Mouse (Mus musculus) MEL (cell line): ENCODE measurements around the gene Pgs1.

Source experiments
- CTCF ChIP-seq, 3 experiments: IDR thresholded peaks in 2 of 3; conservative IDR thresholded peaks in 1 of 3; 2 replicates each; pipeline ENCODE4 v1.5.1; 2011 to 2012; ENCODE audit warnings: low read length in 3 of 3, low read depth in 2 of 3, mild to moderate bottlenecking in 2 of 3, improper control_type of control experiment in 1 of 3, inconsistent platforms in 1 of 3, mixed read lengths in 1 of 3, moderate library complexity in 1 of 3; ENCODE audit not compliant: control insufficient read depth in 1 of 3, insufficient read depth in 1 of 3, poor library complexity in 1 of 3, severe bottlenecking in 1 of 3
- E2F4 ChIP-seq: IDR thresholded peaks from 2 replicates; pipeline ENCODE4 v1.6.1; 2011; ENCODE audit warnings: low read depth, low read length, improper control_type of control experiment, borderline replicate concordance
- EP300 ChIP-seq, 2 experiments: IDR thresholded peaks; 2 replicates each; pipeline ENCODE4 v1.6.1; 2011; ENCODE audit warnings: improper control_type of control experiment in 2 of 2, low read length in 2 of 2, low read depth in 1 of 2, mild to moderate bottlenecking in 1 of 2
- HCFC1 ChIP-seq: IDR thresholded peaks from 2 replicates; pipeline ENCODE4 v1.6.1; 2012; ENCODE audit warnings: low read depth, mild to moderate bottlenecking, inconsistent platforms, low read length, improper control_type of control experiment, moderate library complexity
- MAX ChIP-seq: IDR thresholded peaks from 2 replicates; pipeline ENCODE4 v1.6.1; 2011; ENCODE audit warnings: low read length, improper control_type of control experiment
- MEF2A ChIP-seq: IDR thresholded peaks from 2 replicates; pipeline ENCODE4 v1.6.1; 2014; ENCODE audit warnings: low read depth, mild to moderate bottlenecking, inconsistent platforms, low read length, improper control_type of control experiment; ENCODE audit not compliant: poor library complexity, insufficient replicate concordance, severe bottlenecking; ENCODE audit errors: extremely low read depth
- POLR2A ChIP-seq, 2 experiments: IDR thresholded peaks; 2 replicates each; pipeline ENCODE4 v1.6.1; 2011 to 2012; ENCODE audit warnings: low read length in 2 of 2, mild to moderate bottlenecking in 2 of 2, control low read depth in 1 of 2, improper control_type of control experiment in 1 of 2, low read depth in 1 of 2, moderate library complexity in 1 of 2; ENCODE audit not compliant: control insufficient read depth in 1 of 2, insufficient read depth in 1 of 2, poor library complexity in 1 of 2
- SMC3 ChIP-seq: IDR thresholded peaks from 2 replicates; pipeline ENCODE4 v1.6.1; 2011; ENCODE audit warnings: low read depth, low read length, improper control_type of control experiment
- TAL1 ChIP-seq: IDR thresholded peaks from 2 replicates; pipeline ENCODE4 v1.6.1; 2012; ENCODE audit warnings: mild to moderate bottlenecking, inconsistent platforms, low read length, moderate library complexity, mixed read lengths
- USF2 ChIP-seq, 2 experiments: IDR thresholded peaks; 2 replicates each; pipeline ENCODE4 v1.6.1; 2011 to 2012; ENCODE audit warnings: improper control_type of control experiment in 2 of 2, low read length in 2 of 2, borderline replicate concordance in 1 of 2, inconsistent platforms in 1 of 2, low read depth in 1 of 2, mild to moderate bottlenecking in 1 of 2; ENCODE audit not compliant: insufficient read depth in 1 of 2
- ZC3H11A ChIP-seq: IDR thresholded peaks from 2 replicates; pipeline ENCODE4 v1.6.1; 2012; ENCODE audit warnings: low read depth, mild to moderate bottlenecking, inconsistent platforms, low read length, improper control_type of control experiment

DNA sequence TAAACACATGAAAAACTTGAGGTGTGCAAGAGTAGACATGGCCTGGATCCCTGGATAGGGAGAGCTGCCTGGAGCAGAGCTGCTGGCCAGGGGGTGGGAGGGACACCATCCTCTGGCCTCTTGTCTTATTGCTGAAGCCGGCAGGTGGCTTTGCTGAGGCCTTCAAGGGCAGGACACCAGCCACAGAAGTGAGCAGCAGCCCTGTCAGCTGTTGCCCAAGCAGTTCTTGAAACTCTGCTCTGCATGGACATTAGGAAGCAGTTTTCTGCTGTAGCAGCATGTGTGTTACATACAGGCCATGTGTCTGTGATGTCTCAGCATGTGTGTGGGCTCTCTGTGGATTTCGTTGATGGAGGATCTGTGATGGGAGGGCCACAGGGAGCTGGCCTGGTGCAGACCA is 27.2 kb downstream of the Pgs1 start:
- TF ChIP-seq SMC3 (no peak), ZC3H11A (no peak), CTCF (IDR thresholded peaks at IDR 0.05 in 2 of 3, conservative IDR thresholded peaks at IDR 0.05 in 1 of 3; ENCODE audit: control insufficient read depth in 1 of 3, insufficient read depth in 1 of 3, low read depth in 2 of 3, low read length in 3 of 3, poor library complexity in 1 of 3, severe bottlenecking in 1 of 3) (no peak), POLR2A (IDR thresholded peaks at IDR 0.05; ENCODE audit: control insufficient read depth in 1 of 2, insufficient read depth in 1 of 2, low read depth in 1 of 2, low read length in 2 of 2, poor library complexity in 1 of 2) (no peak), MAX (no peak), MEF2A (no peak), TAL1 (no peak), USF2 (IDR thresholded peaks at IDR 0.05; ENCODE audit: borderline replicate concordance in 1 of 2, insufficient read depth in 1 of 2, low read depth in 1 of 2, low read length in 2 of 2) (no peak), E2F4 (no peak), EP300 (IDR thresholded peaks at IDR 0.05; ENCODE audit: low read depth in 1 of 2, low read length in 2 of 2) (no peak), HCFC1 (no peak)
